Mouse (Mus musculus) left cerebral cortex, adult 18-20 months (tissue): Measurements from ENCODE around the gene Nfil3. TPM values are rescaled to one million over a fixed set of nuclear protein-coding genes. Genes with fewer than 3 reads are reported as not detected.

Experiments used
- DNase-seq, 2 experiments: peaks; one replicate each; pipeline ENCODE4 v3.0.0; 2021 to 2022; ENCODE audit warnings: low spot score in 2 of 2, mixed read lengths in 1 of 2
- long read RNA-seq, 2 experiments: library from polyadenylated mRNA; stranded (forward); transcript quantifications; one replicate each; pipeline ENCODE4 v2.0.0; 2021
- total RNA-seq, 2 experiments: library from RNA; stranded (reverse); gene quantifications; 2 replicates each; pipeline ENCODE4 v1.2.3; 2021

Gene Nfil3
- 10 to 100 TPM; 20.3 to 30.0 TPM for total RNA-seq
- long read RNA-seq, experiment 1, transcript Nfil3-201 (2 exons, 2,026 nt): major isoform, 24 of 45 reads
- long read RNA-seq, experiment 1, partial matches to known transcripts: 0 of 45 reads
- long read RNA-seq, experiment 1, other reads (novel, unspliced or antisense): 21 of 45 reads
- long read RNA-seq, experiment 2, transcript Nfil3-201 (2 exons, 2,026 nt): major isoform, 16 of 28 reads
- long read RNA-seq, experiment 2, partial matches to known transcripts: 1 of 28 reads
- long read RNA-seq, experiment 2, other reads (novel, unspliced or antisense): 11 of 28 reads

- peak; percentile 68 to 88 for DNase-seq
Measured at GRCm38 (mm10) chr13:52980951-52981421, at the start of gene Nfil3. TSS of gene Nfil3 (minus strand) at chr13:52981073.

DNA sequence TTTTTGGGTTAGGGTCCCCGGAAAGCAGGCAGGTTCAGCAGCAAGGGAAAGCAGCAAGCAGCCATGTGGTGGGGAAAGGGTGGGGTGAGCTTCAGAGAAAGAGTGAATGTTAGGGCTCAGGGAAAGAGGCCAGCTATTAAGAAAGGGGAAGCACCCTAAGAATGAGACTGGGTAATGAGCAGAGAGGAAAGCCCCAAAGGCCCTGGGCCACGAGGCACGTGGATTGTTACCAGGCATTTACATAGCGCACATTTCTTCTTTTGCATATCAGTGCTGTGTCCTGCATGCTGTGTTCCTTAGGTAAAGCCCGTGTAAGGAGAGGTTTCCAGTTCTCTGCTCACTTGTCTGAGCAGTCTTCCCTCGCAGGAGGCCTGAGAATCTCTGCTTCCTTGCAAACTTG, 43.4 kb upstream of the Nfil3 start:
- DNase-seq: no peak

- no peak for DNase-seq
Measured at GRCm38 (mm10) chr13:53020282-53020681, 39.4 kb upstream of the Nfil3 start.

DNA sequence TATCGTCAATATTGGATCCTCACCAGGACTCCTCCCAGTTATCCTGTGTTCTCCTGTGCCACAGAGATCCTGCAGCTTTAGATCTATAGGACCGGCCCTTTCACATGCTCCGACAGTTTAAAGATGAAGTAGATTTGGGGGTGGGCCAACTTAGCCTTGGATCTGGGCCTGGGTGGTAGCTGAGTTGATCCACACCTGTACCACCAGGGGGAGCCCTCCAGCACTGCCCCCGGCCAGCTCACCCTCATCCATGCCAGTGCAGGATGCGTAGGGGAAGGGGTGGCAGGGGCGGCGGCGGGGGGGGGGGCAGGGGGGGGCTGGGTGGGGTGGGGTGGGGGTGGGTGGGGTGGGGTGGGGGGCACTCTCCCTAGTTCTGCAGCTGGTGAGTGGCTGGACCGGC, 38.7 kb upstream of the Nfil3 start:
- no peak for DNase-seq

- no peak for DNase-seq
Measured at GRCm38 (mm10) chr13:53018976-53019375, 38.1 kb upstream of the Nfil3 start.

- DNase-seq: no peak
Measured at GRCm38 (mm10) chr13:53017983-53018382, 37.1 kb upstream of the Nfil3 start.

DNA sequence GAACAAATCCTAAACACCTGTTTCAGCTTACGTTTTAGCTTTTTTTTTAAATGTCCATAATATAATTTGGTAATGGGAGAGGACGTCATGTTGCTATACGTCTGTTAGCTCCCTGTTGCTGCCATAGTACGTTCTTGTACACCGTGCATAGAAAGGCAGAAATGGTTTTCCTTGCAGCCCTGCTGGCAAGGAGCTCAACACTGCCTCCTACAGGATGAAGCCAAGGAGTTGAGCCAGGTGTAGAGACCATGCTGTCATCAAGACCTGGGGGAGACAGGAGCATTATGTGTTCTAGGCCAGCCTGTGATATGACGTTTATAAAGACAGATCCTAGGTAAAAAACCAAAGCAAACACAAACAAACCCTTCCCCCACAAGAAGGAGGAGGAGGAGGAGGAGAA, 36.2 kb upstream of the Nfil3 start:
- DNase-seq: no peak

DNA sequence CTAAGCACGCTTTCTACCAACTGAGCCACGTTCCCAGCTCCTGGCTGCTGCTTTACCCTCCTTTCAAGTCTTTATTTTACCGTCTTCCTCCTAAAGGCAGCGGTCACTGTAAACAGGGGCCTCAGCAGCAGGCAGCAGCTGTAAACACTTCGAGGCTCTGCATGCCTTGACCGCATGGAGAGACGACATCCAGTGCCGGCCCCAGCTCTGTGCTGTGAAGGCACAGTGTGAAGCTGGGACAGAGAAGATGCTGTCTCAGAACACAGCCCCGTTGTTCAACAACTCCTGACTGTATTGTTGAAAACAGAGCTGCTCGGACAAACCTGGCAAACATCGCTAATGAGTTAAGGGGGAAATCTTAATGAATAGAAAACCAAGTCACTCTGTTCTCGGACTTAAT, 30.6 kb upstream of the Nfil3 start:
- DNase-seq: no peak

- DNase-seq: no peak
Measured at GRCm38 (mm10) chr13:53008489-53009184, 27.8 kb upstream of the Nfil3 start.

DNA sequence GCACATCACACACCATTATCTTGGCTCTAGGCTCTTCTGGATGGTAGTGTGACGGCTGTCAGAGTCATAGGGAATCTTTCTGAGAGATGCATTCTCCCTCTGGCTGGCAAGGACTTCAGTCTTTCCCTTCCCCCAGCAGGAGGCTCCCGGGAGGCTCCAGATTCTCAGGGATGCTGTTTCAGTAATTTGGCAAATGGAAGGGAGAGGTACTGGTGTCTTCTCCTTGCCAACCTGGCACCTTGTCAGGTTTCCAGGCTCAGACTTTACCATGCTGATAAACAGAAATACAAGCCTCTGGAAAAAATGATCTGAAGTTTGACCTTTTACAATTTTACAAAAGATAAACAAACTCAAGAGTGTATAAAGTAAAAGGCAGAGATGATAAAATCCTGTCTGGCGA, 26.9 kb upstream of the Nfil3 start:
- DNase-seq: no peak

GRCm38 (mm10) chr13:53003286-53003685, 22.4 kb upstream of the Nfil3 start:
- DNase-seq: no peak

DNA sequence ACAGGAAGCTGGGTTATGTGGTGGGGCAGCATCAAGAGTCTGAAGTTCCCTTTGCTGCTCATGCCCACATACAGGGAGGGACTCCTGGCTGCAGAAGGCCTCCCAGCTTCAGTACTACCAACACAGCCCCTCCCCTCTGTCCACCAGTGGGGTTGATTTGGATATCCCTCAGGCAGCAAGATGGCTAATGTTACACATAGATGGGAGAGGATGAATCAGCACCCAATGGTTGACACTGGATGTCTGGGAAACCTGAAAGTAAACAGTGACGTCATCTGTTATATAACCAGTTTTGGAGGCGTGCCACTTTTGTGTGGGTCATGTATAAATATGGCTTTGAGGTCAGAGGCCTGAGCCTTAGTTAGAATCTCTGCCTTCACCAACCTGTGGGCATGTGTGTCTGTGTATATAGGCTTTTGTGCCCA, 20.6 kb upstream of the Nfil3 start:
- DNase-seq: no peak

DNA sequence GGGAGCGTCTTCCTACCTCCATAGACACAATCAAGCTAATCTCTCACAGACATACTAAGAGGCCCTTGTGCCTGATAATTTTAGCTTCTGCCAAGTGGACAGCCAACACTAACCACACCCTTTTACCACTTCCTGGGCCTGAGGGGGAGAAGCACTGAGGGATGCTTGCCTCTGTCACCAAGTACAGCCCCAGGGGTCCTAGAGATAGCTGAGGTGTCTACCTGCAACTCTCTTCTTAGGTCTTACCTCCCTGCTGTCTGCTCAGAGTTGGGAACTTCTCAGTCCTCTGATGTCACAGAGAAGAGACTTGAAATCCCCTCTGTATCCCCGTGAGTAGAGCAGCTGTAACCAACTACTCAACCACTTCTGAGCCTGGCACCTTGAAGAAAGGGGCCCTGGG, 19.6 kb upstream of the Nfil3 start:
- no peak for DNase-seq

DNA sequence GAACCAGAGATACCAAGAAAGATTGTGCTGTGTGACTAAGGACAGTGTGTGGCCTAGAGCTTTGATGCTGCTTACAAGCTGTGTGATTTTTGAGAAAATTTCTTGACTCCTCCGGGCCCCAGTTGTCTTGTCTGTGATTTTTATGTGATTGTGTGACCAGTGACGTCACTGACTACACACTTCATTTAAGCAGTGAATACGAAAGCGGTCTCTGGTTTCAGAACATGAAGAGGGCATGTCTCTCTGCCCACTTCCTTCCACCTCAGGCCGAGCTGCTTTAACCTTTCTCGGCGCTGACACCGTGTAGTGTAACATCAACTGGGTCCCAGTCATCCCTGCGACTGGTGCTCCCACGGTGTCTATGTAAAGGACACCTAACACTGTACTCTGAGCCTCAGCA, 17.7 kb upstream of the Nfil3 start:
- DNase-seq: no peak

GRCm38 (mm10) chr13:52997806-52998205, 16.9 kb upstream of the Nfil3 start:
- DNase-seq: no peak

DNA sequence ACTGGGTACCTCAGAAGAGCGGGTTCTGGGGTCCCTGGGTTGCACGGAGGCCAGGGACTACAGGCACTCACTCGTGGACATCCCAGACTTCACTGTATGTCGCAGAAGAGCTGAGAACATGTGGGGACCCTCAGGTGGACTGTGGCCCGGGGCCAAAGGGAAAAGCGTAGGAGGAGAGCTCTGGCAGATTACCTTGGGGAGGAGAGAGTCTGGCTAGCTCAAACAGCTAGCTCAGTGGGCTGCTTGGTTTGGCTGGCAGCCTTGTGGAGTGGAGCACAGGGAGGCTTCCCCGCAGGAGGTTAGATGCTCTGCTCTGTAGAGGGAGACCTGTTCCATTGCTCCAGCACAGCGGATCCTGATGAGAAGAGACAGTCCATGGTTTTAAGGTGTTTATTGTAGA, 15.3 kb upstream of the Nfil3 start:
- DNase-seq: no peak

DNA sequence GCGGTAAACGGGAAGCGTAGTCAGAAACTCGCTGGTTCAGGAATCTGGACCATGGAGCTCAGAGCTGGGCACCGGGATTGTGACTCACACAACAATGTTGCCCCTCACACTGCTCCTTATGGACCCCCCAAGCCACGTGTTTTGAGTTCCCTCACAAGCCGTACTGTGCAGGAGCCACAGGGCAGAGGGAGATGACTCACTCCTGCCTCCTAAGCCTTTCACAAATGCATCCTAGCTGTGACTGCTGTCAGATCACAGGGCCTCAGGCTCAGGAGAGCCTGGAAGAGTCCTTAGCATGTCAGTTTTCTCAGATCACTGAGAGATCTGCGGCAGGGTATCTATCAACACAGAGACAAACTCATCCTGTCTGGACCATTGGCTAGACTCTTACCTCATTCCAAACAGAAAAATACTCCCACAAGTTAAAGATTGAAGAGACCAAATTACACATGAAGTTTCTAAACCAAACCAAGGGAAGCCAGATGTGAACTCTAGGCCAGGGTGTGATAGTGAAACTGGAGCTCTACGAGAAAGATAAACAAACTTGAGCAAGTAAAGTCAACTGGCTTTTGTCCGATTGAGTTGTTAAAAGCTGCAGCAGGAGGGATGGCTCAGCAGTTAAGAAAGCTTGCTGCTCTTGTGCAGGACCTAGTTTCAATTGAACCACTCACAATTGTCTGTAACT, 13.5 kb upstream of the Nfil3 start:
- DNase-seq: no peak

- no peak for DNase-seq
Measured at GRCm38 (mm10) chr13:52990139-52990538, 9.3 kb upstream of the Nfil3 start.

DNA sequence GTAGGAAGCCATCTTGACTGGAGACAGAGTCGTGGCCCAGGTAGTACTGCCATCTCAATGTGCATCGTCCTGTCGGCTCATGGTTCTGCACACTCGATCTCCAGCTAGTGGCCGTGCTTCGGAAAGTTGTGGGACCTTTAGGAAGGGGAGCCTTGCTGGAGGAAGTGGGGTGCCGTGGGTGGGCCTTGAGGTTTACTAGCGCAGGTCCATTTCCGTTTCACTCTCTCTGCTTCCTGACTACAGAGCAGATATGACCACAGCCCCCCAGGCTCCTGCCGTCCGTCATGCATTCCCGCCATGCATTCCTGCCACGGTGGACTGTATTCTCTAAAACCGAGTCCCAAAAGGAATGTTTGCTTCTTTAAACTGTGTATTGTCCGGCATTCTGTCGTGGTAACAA, 8.1 kb upstream of the Nfil3 start:
- no peak for DNase-seq

- DNase-seq: no peak
Measured at GRCm38 (mm10) chr13:52987880-52988279, 7.0 kb upstream of the Nfil3 start.

GRCm38 (mm10) chr13:52986215-52986780, 5.4 kb upstream of the Nfil3 start:
- no peak for DNase-seq
